Mouse (Mus musculus) MEL (cell line): ENCODE measurements at regions not wholly inside any gene's neighbourhood (a gene's known extent, or its start where the extent isn't known, plus 50 kb on each side); places are given as distances from the start of the nearest gene placed in this dataset.

Experiments used
- CTCF ChIP-seq, 3 experiments: IDR thresholded peaks in 2 of 3; conservative IDR thresholded peaks in 1 of 3; 2 replicates each; pipeline ENCODE4 v1.5.1; 2011 to 2012; ENCODE audit warnings: low read length in 3 of 3, low read depth in 2 of 3, mild to moderate bottlenecking in 2 of 3, improper control_type of control experiment in 1 of 3, inconsistent platforms in 1 of 3, mixed read lengths in 1 of 3, moderate library complexity in 1 of 3; ENCODE audit not compliant: control insufficient read depth in 1 of 3, insufficient read depth in 1 of 3, poor library complexity in 1 of 3, severe bottlenecking in 1 of 3
- EP300 ChIP-seq, 2 experiments: IDR thresholded peaks; 2 replicates each; pipeline ENCODE4 v1.6.1; 2011; ENCODE audit warnings: improper control_type of control experiment in 2 of 2, low read length in 2 of 2, low read depth in 1 of 2, mild to moderate bottlenecking in 1 of 2
- GATA1 ChIP-seq: IDR thresholded peaks from 2 replicates; pipeline ENCODE4 v1.6.1; 2011; ENCODE audit warnings: low read depth, low read length, improper control_type of control experiment
- HCFC1 ChIP-seq: IDR thresholded peaks from 2 replicates; pipeline ENCODE4 v1.6.1; 2012; ENCODE audit warnings: low read depth, mild to moderate bottlenecking, inconsistent platforms, low read length, improper control_type of control experiment, moderate library complexity
- MAZ ChIP-seq: IDR thresholded peaks from 2 replicates; pipeline ENCODE4 v1.6.1; 2012; ENCODE audit warnings: low read depth, mild to moderate bottlenecking, inconsistent platforms, low read length, improper control_type of control experiment
- NRF1 ChIP-seq: IDR thresholded peaks from 2 replicates; pipeline ENCODE4 v1.6.1; 2014; ENCODE audit warnings: low read depth, mild to moderate bottlenecking, inconsistent platforms, low read length, improper control_type of control experiment, moderate library complexity; ENCODE audit not compliant: poor library complexity, insufficient read depth, severe bottlenecking
- POLR2A ChIP-seq, 2 experiments: IDR thresholded peaks; 2 replicates each; pipeline ENCODE4 v1.6.1; 2011 to 2012; ENCODE audit warnings: low read length in 2 of 2, mild to moderate bottlenecking in 2 of 2, control low read depth in 1 of 2, improper control_type of control experiment in 1 of 2, low read depth in 1 of 2, moderate library complexity in 1 of 2; ENCODE audit not compliant: control insufficient read depth in 1 of 2, insufficient read depth in 1 of 2, poor library complexity in 1 of 2
- POLR2AphosphoS2 ChIP-seq: IDR thresholded peaks from 2 replicates; pipeline ENCODE4 v1.6.1; 2011; ENCODE audit warnings: low read length, improper control_type of control experiment
- SIN3A ChIP-seq: IDR thresholded peaks from 2 replicates; pipeline ENCODE4 v1.6.1; 2012; ENCODE audit warnings: low read length, improper control_type of control experiment, inconsistent platforms
- SMC3 ChIP-seq: IDR thresholded peaks from 2 replicates; pipeline ENCODE4 v1.6.1; 2011; ENCODE audit warnings: low read depth, low read length, improper control_type of control experiment
- TCF12 ChIP-seq: IDR thresholded peaks from 2 replicates; pipeline ENCODE4 v1.6.1; 2014; ENCODE audit warnings: low read depth, mild to moderate bottlenecking, inconsistent platforms, low read length, improper control_type of control experiment, moderate library complexity
- USF2 ChIP-seq, 2 experiments: IDR thresholded peaks; 2 replicates each; pipeline ENCODE4 v1.6.1; 2011 to 2012; ENCODE audit warnings: improper control_type of control experiment in 2 of 2, low read length in 2 of 2, borderline replicate concordance in 1 of 2, inconsistent platforms in 1 of 2, low read depth in 1 of 2, mild to moderate bottlenecking in 1 of 2; ENCODE audit not compliant: insufficient read depth in 1 of 2
- ZKSCAN1 ChIP-seq: IDR thresholded peaks from 2 replicates; pipeline ENCODE4 v1.6.1; 2012; ENCODE audit warnings: low read depth, mild to moderate bottlenecking, inconsistent platforms, low read length, improper control_type of control experiment, moderate library complexity
- ZNF384 ChIP-seq: IDR thresholded peaks from 2 replicates; pipeline ENCODE4 v1.6.1; 2012; ENCODE audit warnings: low read depth, mild to moderate bottlenecking, inconsistent platforms, low read length, improper control_type of control experiment

GRCm38 (mm10) chr10:98748856-98749583, 165.2 kb upstream of the Atp2b1 start:
- TF ChIP-seq MAZ (no peak), ZKSCAN1 (no peak), GATA1 (peak; percentile 31; the same call in 1 of the 2 replicates), EP300 (IDR thresholded peaks at IDR 0.05; ENCODE audit: low read depth in 1 of 2, low read length in 2 of 2) (peak; percentile 28 to 57; a peak in 3 of 4 replicates), POLR2AphosphoS2 (no peak), CTCF (IDR thresholded peaks at IDR 0.05 in 2 of 3, conservative IDR thresholded peaks at IDR 0.05 in 1 of 3; ENCODE audit: control insufficient read depth in 1 of 3, insufficient read depth in 1 of 3, low read depth in 2 of 3, low read length in 3 of 3, poor library complexity in 1 of 3, severe bottlenecking in 1 of 3) (no peak), SMC3 (no peak), POLR2A (IDR thresholded peaks at IDR 0.05; ENCODE audit: control insufficient read depth in 1 of 2, insufficient read depth in 1 of 2, low read depth in 1 of 2, low read length in 2 of 2, poor library complexity in 1 of 2) (no peak), HCFC1 (no peak), ZNF384 (no peak), SIN3A (peak; percentile 16; the same call in 1 of the 2 replicates), TCF12 (0 out of 2 replicates have a peak, but pooled peaks have one; percentile 22), USF2 (IDR thresholded peaks at IDR 0.05; ENCODE audit: borderline replicate concordance in 1 of 2, insufficient read depth in 1 of 2, low read depth in 1 of 2, low read length in 2 of 2) (no peak), NRF1 (no peak)
